Mouse (Mus musculus) kidney, embryonic 16.5 days (tissue): ENCODE measurements around the gene Ascc2. TPM values are rescaled to one million over a fixed set of nuclear protein-coding genes. Genes with fewer than 3 reads are reported as not detected.

ENCODE experiments used
- ATAC-seq: fragments of 200-750 bp; cut with Nextera tagmentation; 2 replicates; pipeline ENCODE4 v1.8.0; 2017; ENCODE audit warnings: moderate TSS enrichment; ENCODE audit not compliant: low FRiP score, low TSS enrichment
- H3K27ac ChIP-seq: fragments of 300-500 bp; sonication (generic); 2 replicates; pipeline ENCODE4 v1.5.1; 2014; ENCODE audit warnings: low read length
- H3K27me3 ChIP-seq: fragments of 300-500 bp; sonication (generic); 2 replicates; pipeline ENCODE4 v1.6.1; 2014; ENCODE audit warnings: low read length, control low read depth, mixed read lengths; ENCODE audit not compliant: insufficient read depth
- H3K36me3 ChIP-seq: fragments of 300-500 bp; sonication (generic); 2 replicates; pipeline ENCODE4 v1.6.1; 2014; ENCODE audit warnings: low read length, control low read depth, mixed read lengths; ENCODE audit not compliant: insufficient read depth
- H3K4me1 ChIP-seq: fragments of 300-500 bp; sonication (generic); 2 replicates; pipeline ENCODE4 v1.6.1; 2014; ENCODE audit warnings: low read length, control low read depth, mixed read lengths; ENCODE audit not compliant: insufficient read depth
- H3K4me2 ChIP-seq: fragments of 300-500 bp; sonication (generic); replicated peaks from 2 replicates; pipeline ENCODE4 v1.6.1; 2014; ENCODE audit warnings: low read depth, low read length
- H3K4me3 ChIP-seq: fragments of 300-500 bp; sonication (generic); 2 replicates; pipeline ENCODE4 v1.5.1; 2014; ENCODE audit warnings: mild to moderate bottlenecking, low read length
- H3K9ac ChIP-seq: fragments of 300-500 bp; sonication (generic); replicated peaks from 2 replicates; pipeline ENCODE4 v1.6.1; 2014; ENCODE audit warnings: low read length
- H3K9me3 ChIP-seq: fragments of 300-500 bp; sonication (generic); 2 replicates; pipeline ENCODE4 v1.6.1; 2016; ENCODE audit warnings: low read length, control low read depth
- WGBS: fragments of 180-500 bp; shearing (Covaris S2); extraction: QIAGEN DNeasy Blood & Tissue Kit; methylation state at CpG from one replicate; pipeline ENCODE4 v1.1.7; 2014; 5-methylcytosine and 5-hydroxymethylcytosine counted together
- polyA plus RNA-seq: library from polyadenylated mRNA; unstranded; fragments of >200 nt; fragmentation: Nextera tagmentation; extraction: Ambion mirVana; gene quantifications from 2 replicates; pipeline ENCODE4 v1.2.1, GENCODE M21; 2015

The Ascc2 gene
- polyA plus RNA-seq, 1 experiment from 2014 or later: 33.4 TPM

DNA sequence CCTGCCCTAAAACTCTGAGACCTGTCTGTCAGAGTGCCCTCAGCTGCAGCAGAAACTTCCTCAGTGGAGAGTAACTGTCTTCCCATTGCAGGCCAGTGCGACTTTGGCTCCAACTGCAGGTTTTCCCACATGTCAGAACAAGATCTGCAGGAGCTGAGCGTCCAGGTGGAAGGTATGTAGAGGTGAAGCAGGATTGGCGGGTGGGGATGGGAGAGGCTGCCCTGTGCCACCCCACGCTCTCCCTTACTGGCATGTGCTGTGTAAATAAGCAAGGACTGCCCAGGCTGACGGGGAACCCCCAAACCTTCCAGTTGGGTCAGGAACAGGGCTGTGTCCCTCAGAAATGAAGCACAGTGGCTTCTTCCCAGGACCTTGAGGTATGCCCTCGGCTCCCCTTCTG is 92.5 kb downstream of the Ascc2 start:
- Histone ChIP-seq H3K27ac (no peak overlapping the region), H3K9ac (no peak overlapping the region), H3K4me1 (0 out of 2 replicates have a peak, but pooled peaks cover 3% of the 10 kb centered on the region), H3K36me3 (peaks cover 7% of the 10 kb centered on the region; the same call in 1 of the 2 replicates), H3K4me3 (no peak overlapping the region), H3K27me3 (no peaks in the 10 kb centered on the region), H3K9me3 (no peaks in the 10 kb centered on the region), H3K4me2 (no peak overlapping the region)
- no peak for ATAC-seq
- WGBS: 73% methylated on average over 6 of the region's 6 CpGs

DNA sequence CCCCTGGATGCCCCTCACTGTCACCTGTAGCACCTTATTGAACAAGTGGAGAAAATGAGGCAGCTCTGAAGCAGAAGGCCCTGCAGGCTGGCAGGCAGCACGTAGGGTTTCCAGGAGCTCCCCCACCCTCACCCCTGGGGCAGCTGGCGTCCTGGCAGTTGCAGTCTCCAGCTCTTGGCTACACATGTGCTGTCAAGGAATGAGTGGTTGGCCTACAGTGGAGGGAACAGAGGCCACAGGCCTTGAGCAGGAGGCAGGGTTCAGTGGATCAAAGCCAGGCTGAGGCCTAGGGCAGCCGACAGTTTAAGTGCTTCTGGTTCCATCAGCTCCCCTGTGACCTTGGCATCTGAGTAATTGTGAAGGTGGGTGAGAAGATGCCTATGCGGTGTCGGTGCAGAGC is 93.4 kb downstream of the Ascc2 start:
- no peak for ATAC-seq
- Histone ChIP-seq H3K36me3 (no peaks in the 10 kb centered on the region), H3K4me3 (no peak overlapping the region), H3K9ac (no peak overlapping the region), H3K4me2 (no peak overlapping the region), H3K27me3 (no peaks in the 10 kb centered on the region), H3K27ac (no peak overlapping the region), H3K4me1 (0 out of 2 replicates have a peak, but pooled peaks cover 3% of the 10 kb centered on the region), H3K9me3 (no peaks in the 10 kb centered on the region)
- WGBS: 79% methylated on average over 5 of the region's 5 CpGs

DNA sequence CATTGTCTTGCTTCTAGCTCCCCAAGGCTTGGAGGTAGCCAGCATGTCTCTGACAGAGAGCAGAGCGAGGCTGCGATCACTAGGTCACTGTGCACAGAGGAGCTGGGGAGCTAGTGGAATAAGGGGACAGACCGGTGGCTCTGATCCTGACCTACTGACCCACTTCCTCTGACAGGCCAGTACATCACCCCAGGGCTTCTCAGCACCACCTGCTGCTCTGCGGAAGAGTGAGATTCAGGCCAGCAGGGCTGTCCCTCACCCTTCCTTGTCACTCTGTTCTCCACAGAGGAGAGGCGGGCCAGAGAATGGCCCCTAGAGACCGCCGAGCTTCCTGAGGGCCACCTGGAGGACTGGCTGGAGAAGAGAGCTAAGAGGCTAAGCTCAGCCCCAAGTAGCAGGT is 94.2 kb downstream of the Ascc2 start:
- Histone ChIP-seq H3K27ac (no peak overlapping the region), H3K4me3 (no peak overlapping the region), H3K27me3 (no peaks in the 10 kb centered on the region), H3K36me3 (no peaks in the 10 kb centered on the region), H3K9ac (no peak overlapping the region), H3K4me1 (0 out of 2 replicates have a peak, but pooled peaks cover 3% of the 10 kb centered on the region), H3K9me3 (no peaks in the 10 kb centered on the region), H3K4me2 (no peak overlapping the region)
- ATAC-seq: no peak
- 64% methylated on average over 7 of the region's 7 CpGs for WGBS

DNA sequence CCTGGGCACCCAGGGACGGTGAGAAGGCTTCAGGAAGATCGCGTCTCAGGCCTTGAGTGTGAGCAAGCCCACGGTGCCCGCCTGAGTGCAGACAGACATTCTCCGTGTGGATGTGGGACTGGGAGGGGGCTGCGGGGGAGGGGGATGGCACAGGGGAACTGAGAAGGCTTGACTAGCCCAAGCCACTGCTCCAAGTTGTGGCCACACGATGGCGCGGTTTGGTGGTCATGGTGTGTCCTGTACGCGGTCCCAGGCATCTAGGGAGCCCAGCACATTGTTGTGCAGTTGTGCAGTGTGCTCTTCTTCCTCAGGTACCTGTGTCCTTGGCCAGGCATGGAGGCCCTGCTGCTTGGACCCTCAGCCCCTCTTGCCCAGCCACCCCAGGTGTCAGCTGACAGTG is 96.6 kb downstream of the Ascc2 start:
- no peak for ATAC-seq
- 33% methylated on average over 12 of the region's 12 CpGs for WGBS

More for the DNA sequence above, 96.6 kb downstream of the Ascc2 start:
- H3K4me3 ChIP-seq: no peak overlapping the region
- no peak overlapping the region for H3K27ac ChIP-seq
- H3K4me2 ChIP-seq: no peak overlapping the region
- H3K36me3 ChIP-seq: no peaks in the 10 kb centered on the region
- no peak overlapping the region for H3K9ac ChIP-seq
- 0 out of 2 replicates have a peak, but pooled peaks cover 3% of the 10 kb centered on the region for H3K4me1 ChIP-seq
- no peaks in the 10 kb centered on the region for H3K9me3 ChIP-seq
- H3K27me3 ChIP-seq: no peaks in the 10 kb centered on the region

Other genes starting within 250 kb of the Ascc2 start
- gene Hormad2, start 196.6 kb upstream of the Ascc2 start, polyA plus RNA-seq: 0.51 and 0.66 TPM in 2 replicates
- 27.1 and 27.4 TPM in 2 replicates for gene Mtmr3, start 42.9 kb upstream of the Ascc2 start, polyA plus RNA-seq
- gene Gm11032, start 17.7 kb upstream of the Ascc2 start, polyA plus RNA-seq: not detected in 2 replicates
- gene Uqcr10, start 66.6 kb downstream of the Ascc2 start, polyA plus RNA-seq: 915 and 962 TPM in 2 replicates
- gene Zmat5, start 66.9 kb downstream of the Ascc2 start, polyA plus RNA-seq: 70.9 and 71.8 TPM in 2 replicates
- gene Cabp7, start 109.0 kb downstream of the Ascc2 start, polyA plus RNA-seq: 0.12 TPM in 2 replicates
- 53.0 and 53.8 TPM in 2 replicates for gene Nf2, start 211.8 kb downstream of the Ascc2 start, polyA plus RNA-seq
- 92.2 and 92.6 TPM in 2 replicates for gene Nipsnap1, start 236.2 kb downstream of the Ascc2 start, polyA plus RNA-seq